Mouse (Mus musculus): ENCODE results near the gene Mtmr6. TPM values are rescaled to one million over a fixed set of nuclear protein-coding genes. Genes with fewer than 3 reads are reported as not detected.

The Mtmr6 gene
- polyA plus RNA-seq, 1 experiment from 2014 or later, result 27.6 TPM

DNA sequence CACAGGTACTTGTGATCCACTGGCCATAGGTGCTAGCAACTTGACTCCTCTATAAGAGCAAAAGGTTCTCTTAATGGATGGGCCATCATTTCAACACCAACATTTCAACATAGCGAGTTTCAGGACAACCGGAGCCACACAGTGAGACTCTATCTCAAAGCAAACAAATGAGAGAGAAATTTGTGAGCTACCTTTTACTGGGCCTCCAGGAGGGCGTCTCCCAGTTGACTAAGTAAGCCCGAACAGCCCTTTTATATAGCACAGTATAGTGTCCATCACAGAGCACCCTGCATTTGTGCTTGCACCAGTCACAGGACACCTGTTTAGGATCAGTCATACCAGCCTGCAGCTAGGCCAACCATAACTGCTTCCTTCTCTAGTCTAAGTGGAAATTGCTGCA lies 7.9 kb upstream of the Mtmr6 start:
- DNase-seq (ENCODE audit: extremely low spot score, low spot score), result no peak
- peaks cover 12% of the 10 kb centered on the region for H3K4me1 ChIP-seq
- H3K9me3 ChIP-seq, result no peaks in the 10 kb centered on the region
- 86% methylated on average over 4 of the region's 4 CpGs for WGBS
- no peak overlapping the region for H3K27ac ChIP-seq
- no peaks in the 10 kb centered on the region for H3K27me3 ChIP-seq (ENCODE audit: poor library complexity, severe bottlenecking)
- no peaks in the 10 kb centered on the region for H3K36me3 ChIP-seq (replicated peaks)
- H3K4me3 ChIP-seq, result no peak overlapping the region

DNA sequence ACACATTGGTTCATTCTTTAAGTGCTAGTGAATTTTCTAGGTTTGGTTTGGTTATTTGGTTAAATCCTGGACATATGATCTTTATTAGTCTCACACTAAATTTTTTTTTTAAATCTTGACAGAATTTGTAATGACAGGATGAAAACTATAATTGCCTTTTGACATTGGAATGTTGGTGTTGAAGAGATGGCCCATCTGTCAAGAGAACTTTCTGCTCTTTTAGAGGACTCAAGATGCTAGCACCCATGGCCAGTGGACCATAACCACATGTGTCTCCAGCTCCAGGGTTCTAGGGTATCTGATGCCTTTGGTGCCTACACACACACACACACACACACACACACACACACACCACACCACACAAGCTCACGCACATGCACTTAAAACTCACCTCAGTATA lies 7.2 kb upstream of the Mtmr6 start:
- WGBS, result 94% methylated on average over 1 of the region's 1 CpGs

DNA sequence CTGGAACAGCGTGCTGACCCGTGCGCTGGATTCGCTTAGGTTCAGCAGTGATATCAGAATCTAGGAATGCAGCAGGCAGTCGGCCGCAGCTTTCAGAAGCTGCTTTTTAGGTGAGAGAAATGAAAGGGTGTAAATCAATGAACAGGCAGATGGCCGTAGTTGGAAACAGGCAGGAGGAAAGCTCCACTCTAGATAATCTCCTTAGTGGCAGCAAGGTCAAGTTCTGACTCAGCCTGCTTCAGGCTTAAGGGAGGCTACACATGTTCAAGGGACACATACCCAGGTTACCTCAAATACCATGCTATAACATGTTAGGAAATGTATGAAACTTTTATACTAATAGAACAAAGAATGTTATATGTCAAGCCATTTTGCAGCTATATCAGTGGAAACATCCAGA lies 2.7 kb upstream of the Mtmr6 start:
- 80% methylated on average over 7 of the region's 7 CpGs for WGBS
- Histone ChIP-seq H3K4me3 (no peak overlapping the region), H3K9me3 (no peaks in the 10 kb centered on the region), H3K4me1 (peaks cover 13% of the 10 kb centered on the region), H3K27me3 (ENCODE audit: poor library complexity, severe bottlenecking) (no peaks in the 10 kb centered on the region), H3K27ac (no peak overlapping the region), H3K36me3 (replicated peaks) (no peaks in the 10 kb centered on the region)
- no peak for DNase-seq (ENCODE audit: extremely low spot score, low spot score)

More for the DNA sequence above, 7.2 kb upstream of the Mtmr6 start:
- Histone ChIP-seq H3K27me3 (ENCODE audit: poor library complexity, severe bottlenecking) (no peaks in the 10 kb centered on the region), H3K27ac (no peak overlapping the region), H3K4me3 (no peak overlapping the region), H3K9me3 (no peaks in the 10 kb centered on the region), H3K36me3 (replicated peaks) (no peaks in the 10 kb centered on the region), H3K4me1 (peaks cover 5% of the 10 kb centered on the region)
- DNase-seq (ENCODE audit: extremely low spot score, low spot score), result no peak

DNA sequence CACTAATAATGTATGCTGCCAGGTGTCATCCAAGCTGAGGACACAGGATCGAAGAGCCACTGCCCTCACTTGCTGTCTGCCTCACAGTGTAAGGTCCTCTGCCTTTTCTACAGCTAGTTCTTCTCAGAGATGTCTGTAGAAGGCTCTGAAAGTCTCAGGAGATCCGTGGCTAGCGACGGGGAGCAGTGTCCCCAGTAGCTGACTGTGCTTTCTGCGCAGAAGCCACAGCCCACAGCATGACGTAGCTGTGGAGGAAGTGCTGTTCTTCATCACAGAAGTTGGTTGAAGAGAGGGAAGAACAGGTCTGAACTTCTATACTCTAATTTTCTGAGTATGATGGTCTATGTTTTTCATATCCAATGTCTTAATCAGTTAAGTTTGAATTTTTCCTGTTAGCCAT lies 4.3 kb downstream of the Mtmr6 start:
- H3K27ac ChIP-seq, result no peak overlapping the region
- WGBS, result 90% methylated on average over 6 of the region's 6 CpGs
- peaks cover 17% of the 10 kb centered on the region for H3K4me1 ChIP-seq
- no peaks in the 10 kb centered on the region for H3K36me3 ChIP-seq (replicated peaks)
- H3K9me3 ChIP-seq, result no peaks in the 10 kb centered on the region
- no peak overlapping the region for H3K4me3 ChIP-seq
- DNase-seq (ENCODE audit: extremely low spot score, low spot score), result no peak
- no peaks in the 10 kb centered on the region for H3K27me3 ChIP-seq (ENCODE audit: poor library complexity, severe bottlenecking)

DNA sequence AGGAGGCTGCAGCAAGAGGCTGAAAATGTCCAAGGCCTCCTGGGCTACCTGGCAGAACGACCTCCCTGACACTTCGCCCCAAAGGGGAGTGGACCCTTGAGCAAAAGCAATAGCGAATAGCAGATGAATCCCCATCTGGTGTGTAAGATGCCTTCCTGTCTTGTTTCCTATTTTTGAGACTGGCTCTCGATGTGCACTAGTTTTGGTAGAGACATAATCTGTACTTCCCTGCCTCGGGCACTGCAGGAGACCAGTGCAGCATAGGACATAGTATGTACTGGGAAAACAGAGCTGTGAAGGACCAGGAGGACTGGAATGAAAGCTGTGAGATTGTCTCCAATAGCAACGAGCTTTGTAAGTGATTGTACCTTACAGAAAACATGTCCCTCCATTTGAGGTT lies 8.3 kb downstream of the Mtmr6 start:
- Histone ChIP-seq H3K4me3 (no peak overlapping the region), H3K4me1 (peaks cover 4% of the 10 kb centered on the region; the same call in 1 of the 2 replicates), H3K27ac (no peak overlapping the region), H3K27me3 (ENCODE audit: poor library complexity, severe bottlenecking) (no peaks in the 10 kb centered on the region), H3K9me3 (no peaks in the 10 kb centered on the region), H3K36me3 (replicated peaks) (no peaks in the 10 kb centered on the region)
- DNase-seq (ENCODE audit: extremely low spot score, low spot score), result no peak
- 83% methylated on average over 6 of the region's 6 CpGs for WGBS

DNA sequence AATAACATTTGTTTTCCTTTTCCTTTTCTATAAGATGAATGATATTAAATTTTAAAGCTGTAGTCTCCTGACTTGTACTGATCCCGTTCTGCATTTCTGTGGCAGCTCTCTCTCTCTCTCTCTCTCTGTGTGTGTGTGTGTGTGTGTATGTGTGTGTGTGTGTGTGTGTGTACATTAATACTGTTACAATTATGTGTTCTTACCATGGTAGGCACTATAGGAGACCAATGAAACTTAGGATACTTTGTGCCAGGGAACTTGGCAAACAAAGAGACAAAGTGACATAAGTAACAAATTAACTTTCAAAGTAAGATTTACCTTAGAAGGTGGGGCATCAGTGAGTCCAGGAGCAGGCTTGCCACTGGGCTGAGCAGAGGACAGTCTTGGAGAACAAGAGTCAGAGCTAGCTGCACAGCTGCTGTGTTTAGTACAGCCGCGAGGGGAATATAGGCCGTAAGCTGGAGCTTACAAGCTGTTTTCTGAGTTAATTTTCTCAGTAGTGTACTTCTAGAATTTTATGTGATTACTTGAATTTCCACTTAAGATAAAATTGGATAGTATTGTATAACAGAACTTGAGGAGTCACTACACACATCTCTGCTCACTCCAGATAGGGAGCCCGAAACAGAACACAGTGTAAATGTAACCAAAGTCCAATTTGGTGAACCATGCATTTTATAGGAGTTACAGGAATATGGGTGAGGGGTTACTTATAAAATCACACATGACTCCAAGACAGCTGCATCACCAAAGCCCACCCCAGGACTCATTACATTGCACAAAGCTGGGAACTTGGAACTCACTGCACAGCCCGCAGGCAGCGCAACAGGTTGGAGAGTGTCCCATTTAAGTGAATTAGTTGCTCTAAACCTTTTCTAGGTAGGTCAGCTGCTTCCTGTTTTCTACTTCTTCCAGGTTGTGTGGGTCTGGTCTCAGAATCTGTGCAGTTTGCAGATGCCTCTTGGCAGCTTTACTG lies 10.6 kb downstream of the Mtmr6 start:
- no peak for DNase-seq (ENCODE audit: extremely low spot score, low spot score)
- no peaks in the 10 kb centered on the region for H3K9me3 ChIP-seq
- WGBS, result 97% methylated on average over 7 of the region's 7 CpGs
- 0 out of 2 replicates have a peak, but pooled peaks cover 4% of the 10 kb centered on the region for H3K4me1 ChIP-seq
- H3K4me3 ChIP-seq, result no peak overlapping the region
- no peak overlapping the region for H3K27ac ChIP-seq
- no peaks in the 10 kb centered on the region for H3K36me3 ChIP-seq (replicated peaks)
- H3K27me3 ChIP-seq (ENCODE audit: poor library complexity, severe bottlenecking), result no peaks in the 10 kb centered on the region

DNA sequence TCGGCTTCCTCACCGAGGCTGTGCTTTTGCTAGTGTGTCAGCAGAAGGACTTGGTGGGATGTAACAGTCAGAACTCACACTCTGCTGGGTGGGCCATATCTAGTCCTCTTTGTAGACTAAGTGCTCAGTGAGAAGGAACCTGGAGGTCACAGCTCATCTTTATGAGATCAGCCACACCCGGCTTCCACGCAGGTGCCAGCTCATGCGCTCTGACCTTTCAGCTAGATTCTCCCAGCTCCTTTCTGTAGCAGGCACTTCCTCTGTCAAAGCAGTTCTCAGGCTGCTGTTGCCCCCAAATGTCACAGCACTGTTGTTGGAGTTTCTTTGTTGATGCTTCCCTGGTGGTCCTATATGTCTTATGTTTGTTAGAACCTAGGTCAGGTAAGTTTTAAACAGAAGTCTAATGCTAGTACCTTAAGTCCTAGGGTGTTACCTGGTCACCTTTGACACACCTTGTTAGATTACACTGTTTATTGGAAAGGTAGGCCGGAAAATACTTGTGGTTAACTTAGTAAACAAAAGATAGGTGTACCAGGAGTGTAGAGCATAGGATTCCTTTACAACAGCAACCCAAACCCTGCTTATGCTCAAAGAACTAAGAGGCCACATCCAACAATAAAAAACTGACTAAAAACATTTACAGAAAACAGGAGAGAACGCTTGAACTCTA lies 21.3 kb downstream of the Mtmr6 start:
- H3K4me3 ChIP-seq, result no peak overlapping the region
- H3K36me3 ChIP-seq (replicated peaks), result peaks cover 17% of the 10 kb centered on the region
- H3K27me3 ChIP-seq (ENCODE audit: poor library complexity, severe bottlenecking), result no peaks in the 10 kb centered on the region
- no peaks in the 10 kb centered on the region for H3K4me1 ChIP-seq
- H3K9me3 ChIP-seq, result no peaks in the 10 kb centered on the region
- H3K27ac ChIP-seq, result no peak overlapping the region
- DNase-seq (ENCODE audit: extremely low spot score, low spot score), result no peak
- WGBS, result 90% methylated on average over 7 of the region's 7 CpGs

DNA sequence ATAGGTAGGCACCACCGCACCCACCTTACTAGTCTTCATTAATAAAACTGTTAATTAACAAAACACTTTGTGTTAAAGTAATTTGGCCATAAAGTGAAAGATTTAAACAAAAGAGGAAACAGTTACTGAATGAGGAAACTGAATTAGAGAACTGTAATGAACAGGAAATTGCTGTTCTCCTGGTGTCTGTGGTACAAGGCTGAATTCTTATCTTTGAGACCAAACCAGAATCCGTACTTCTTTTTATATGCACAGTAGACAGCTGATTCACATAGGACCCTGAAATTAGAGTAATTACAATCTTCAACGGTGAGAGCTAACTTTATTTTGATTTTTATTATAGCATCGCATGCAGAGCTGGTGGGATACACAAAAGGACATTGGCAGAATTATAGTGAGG lies 25.3 kb downstream of the Mtmr6 start:
- H3K4me1 ChIP-seq, result no peaks in the 10 kb centered on the region
- H3K4me3 ChIP-seq, result no peak overlapping the region
- no peaks in the 10 kb centered on the region for H3K9me3 ChIP-seq
- no peak overlapping the region for H3K27ac ChIP-seq
- no peaks in the 10 kb centered on the region for H3K27me3 ChIP-seq (ENCODE audit: poor library complexity, severe bottlenecking)
- H3K36me3 ChIP-seq (replicated peaks), result peaks cover 15% of the 10 kb centered on the region
- 95% methylated on average over 4 of the region's 4 CpGs for WGBS
- no peak for DNase-seq (ENCODE audit: extremely low spot score, low spot score)

DNA sequence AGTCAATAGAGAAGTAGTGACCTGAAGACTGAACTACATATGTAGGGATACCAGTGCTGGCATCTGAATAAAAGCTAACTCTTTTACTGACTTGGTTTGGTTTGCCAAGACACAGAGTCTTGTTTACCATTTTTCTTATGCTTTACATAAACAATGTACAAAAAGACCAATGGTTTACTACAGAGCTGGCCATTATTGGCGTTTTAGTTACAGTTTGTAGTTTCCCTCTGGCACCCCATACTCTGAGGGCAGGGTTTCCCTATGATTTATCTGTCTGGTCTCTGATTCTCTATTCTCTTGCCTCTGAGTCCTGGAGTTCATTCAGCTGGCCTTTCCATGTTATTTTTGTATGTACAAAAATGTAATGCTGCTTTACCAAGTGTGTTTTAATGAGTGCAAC lies 30.5 kb downstream of the Mtmr6 start:
- Histone ChIP-seq H3K9me3 (no peaks in the 10 kb centered on the region), H3K36me3 (replicated peaks) (peaks cover 19% of the 10 kb centered on the region), H3K4me3 (no peak overlapping the region), H3K27me3 (ENCODE audit: poor library complexity, severe bottlenecking) (no peaks in the 10 kb centered on the region), H3K27ac (no peak overlapping the region), H3K4me1 (peaks cover 7% of the 10 kb centered on the region)
- 85% methylated on average over 1 of the region's 1 CpGs for WGBS
- no peak for DNase-seq (ENCODE audit: extremely low spot score, low spot score)

DNA sequence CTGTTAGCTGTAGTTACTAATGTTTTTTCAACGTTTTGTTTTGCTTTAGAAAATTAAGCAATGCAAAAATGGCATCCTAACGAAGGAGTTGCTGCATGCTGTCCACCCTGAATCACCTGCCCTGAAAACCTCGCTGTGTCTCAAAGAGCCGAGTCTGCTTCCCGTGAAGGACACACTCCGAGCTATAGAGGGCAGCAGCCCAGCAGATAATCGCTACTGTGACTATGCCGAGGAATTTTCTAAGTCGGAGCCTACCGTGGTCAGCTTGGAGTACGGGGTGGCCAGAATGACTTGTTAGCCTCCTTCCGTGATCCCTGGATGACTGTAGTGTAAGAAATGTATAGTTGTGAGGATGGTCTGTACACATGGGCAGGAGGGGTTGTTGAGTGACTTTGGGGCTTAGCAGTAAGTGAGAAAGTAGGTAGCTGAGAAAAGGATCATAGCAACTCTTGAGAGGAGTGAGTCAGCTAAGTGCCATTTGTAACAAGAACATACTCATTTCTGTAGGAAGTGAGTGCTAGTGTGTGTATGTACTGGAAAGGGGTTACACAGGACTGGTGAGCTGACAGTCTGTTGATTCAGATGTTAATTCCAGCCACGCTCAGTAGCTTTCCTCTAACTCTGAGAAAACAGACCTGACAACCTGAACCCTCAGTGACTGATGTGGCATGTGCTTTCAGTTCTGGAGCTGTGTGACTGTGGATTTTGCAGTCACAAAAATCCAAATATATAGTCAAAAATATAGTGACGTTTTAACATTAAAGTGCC lies 35.4 kb downstream of the Mtmr6 start:
- H3K27ac ChIP-seq, result peak overlapping the region; percentile 53; the same call in 1 of the 2 replicates
- H3K36me3 ChIP-seq (replicated peaks), result peaks cover 28% of the 10 kb centered on the region
- no peaks in the 10 kb centered on the region for H3K9me3 ChIP-seq
- DNase-seq (ENCODE audit: extremely low spot score, low spot score), result no peak
- no peak overlapping the region for H3K4me3 ChIP-seq
- no peaks in the 10 kb centered on the region for H3K27me3 ChIP-seq (ENCODE audit: poor library complexity, severe bottlenecking)
- WGBS, result 65% methylated on average over 14 of the region's 14 CpGs
- H3K4me1 ChIP-seq, result peaks cover 29% of the 10 kb centered on the region

DNA sequence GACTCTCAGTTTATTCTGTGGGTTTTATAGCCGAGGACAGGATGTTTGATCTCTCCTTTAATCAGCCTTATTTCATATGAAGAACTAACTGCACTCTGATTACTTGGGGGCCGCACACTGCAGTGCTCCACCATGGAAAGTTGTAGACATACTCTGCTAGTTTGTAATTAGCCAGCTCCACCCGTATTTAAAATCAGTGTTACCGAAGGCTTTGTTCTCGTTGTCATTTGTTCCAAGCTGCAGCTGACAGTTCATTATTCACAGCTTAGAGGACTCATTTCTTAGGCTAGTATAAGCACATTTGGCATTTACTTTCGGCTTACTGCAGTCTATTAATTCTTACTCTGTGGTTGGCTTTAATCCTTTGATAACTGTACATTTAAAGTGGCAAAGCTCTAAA lies 36.0 kb downstream of the Mtmr6 start:
- Histone ChIP-seq H3K4me3 (no peak overlapping the region), H3K4me1 (peaks cover 29% of the 10 kb centered on the region), H3K27ac (0 out of 2 replicates have a peak overlapping the region, but pooled peaks have one; percentile 53), H3K9me3 (no peaks in the 10 kb centered on the region), H3K36me3 (replicated peaks) (peaks cover 28% of the 10 kb centered on the region), H3K27me3 (ENCODE audit: poor library complexity, severe bottlenecking) (no peaks in the 10 kb centered on the region)
- 54% methylated on average over 6 of the region's 6 CpGs for WGBS
- DNase-seq (ENCODE audit: extremely low spot score, low spot score), result no peak

DNA sequence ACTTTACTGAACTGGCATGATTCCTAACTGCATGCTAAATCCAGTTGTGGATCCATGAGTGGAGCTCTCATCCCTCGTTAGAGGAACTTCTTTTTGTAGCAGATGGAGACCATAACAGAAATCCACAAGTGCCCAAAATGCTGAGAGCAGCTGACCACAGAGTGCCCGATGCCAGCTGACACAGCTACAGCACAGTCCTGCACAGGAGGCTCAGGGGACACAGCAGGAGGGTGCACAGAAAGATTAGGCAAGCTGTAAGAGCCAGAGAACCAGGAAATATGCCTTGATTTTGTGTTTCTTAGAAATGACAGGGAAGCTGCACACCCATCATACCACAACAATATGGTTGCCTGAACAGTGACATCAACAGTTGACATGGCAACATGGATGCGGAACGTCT lies 37.4 kb downstream of the Mtmr6 start:
- DNase-seq (ENCODE audit: extremely low spot score, low spot score), result no peak
- H3K36me3 ChIP-seq (replicated peaks), result peaks cover 19% of the 10 kb centered on the region
- no peaks in the 10 kb centered on the region for H3K27me3 ChIP-seq (ENCODE audit: poor library complexity, severe bottlenecking)
- WGBS, result 82% methylated on average over 4 of the region's 4 CpGs
- no peak overlapping the region for H3K4me3 ChIP-seq
- H3K9me3 ChIP-seq, result no peaks in the 10 kb centered on the region
- no peak overlapping the region for H3K27ac ChIP-seq
- peaks cover 29% of the 10 kb centered on the region for H3K4me1 ChIP-seq
